ENCODE assay signal across 8 mouse cellular contexts in genomic region chr5:109691205-109691965, GRCm38 (mm10). TPM values are rescaled to one million over a fixed set of nuclear protein-coding genes. Genes with fewer than 3 reads are reported as not detected.
A peak's percentile ranks its signal among the peaks of the same experiment; 100 is the strongest.
DNase-seq lines count a peak whose midpoint lies in the region; ATAC-seq and TF ChIP-seq lines count a peak whose summit lies in the region.
"Not testable (repeated sequence)": the region's sequence is repeated elsewhere in the genome, so short reads cannot be mapped to it uniquely, and the experiment has no call there.

No protein-coding gene starts in this region.

- not testable (repeated sequence) for H3K79me2 ChIP-seq in heart, adult 2 months (replicated peaks; ENCODE audit: control insufficient read depth, insufficient read depth, low read length)

- not testable (repeated sequence) for H3K27me3 ChIP-seq in embryonic facial prominence, embryonic 14.5 days (replicated peaks; ENCODE audit: control insufficient read depth, insufficient read depth, low read length); heart, adult 2 months (ENCODE audit: control insufficient read depth, insufficient read depth, low read length); hindbrain, embryonic 15.5 days; liver, postnatal 0 days (ENCODE audit: insufficient read depth, low read length); midbrain, postnatal 0 days (ENCODE audit: insufficient read depth, low read length); testis, adult 2 months (ENCODE audit: control insufficient read depth, insufficient read depth, low read length)

- not testable (repeated sequence) for TF ChIP-seq CTCF in heart, adult 2 months (IDR thresholded peaks at IDR 0.05); left cerebral cortex, adult 2 months (IDR thresholded peaks at IDR 0.05); liver, postnatal 0 days (IDR thresholded peaks at IDR 0.05; ENCODE audit: low read depth); midbrain, postnatal 0 days (IDR thresholded peaks at IDR 0.05); testis, adult 2 months (IDR thresholded peaks at IDR 0.05; ENCODE audit: control insufficient read depth, insufficient read depth, insufficient replicate concordance, low read depth, low read length)

- peak overlapping the region; percentile 60 for H3K4me2 ChIP-seq in embryonic facial prominence, embryonic 14.5 days (ENCODE audit: low read depth, low read length)
- H3K4me2 ChIP-seq in hindbrain, embryonic 15.5 days = peak overlapping the region; percentile 88
- H3K4me2 ChIP-seq in liver, postnatal 0 days (ENCODE audit: low read depth, low read length) = peak overlapping the region; percentile 78
- peak overlapping the region; percentile 57 for H3K4me2 ChIP-seq in midbrain, postnatal 0 days (ENCODE audit: low read depth, low read length, poor library complexity, severe bottlenecking)

- TF ChIP-seq POLR2A in heart, adult 2 months (IDR thresholded peaks at IDR 0.05; ENCODE audit: insufficient read depth, low read depth, low read length); testis, adult 2 months (IDR thresholded peaks at IDR 0.05; ENCODE audit: control insufficient read depth, low read depth, low read length): not testable (repeated sequence)

- WGBS in embryonic facial prominence, embryonic 14.5 days = 60% methylated on average over 5 of the region's 5 CpGs
- WGBS in heart, adult 2 months = 57% methylated on average over 5 of the region's 5 CpGs
- 54% methylated on average over 5 of the region's 5 CpGs for WGBS in hindbrain, embryonic 15.5 days
- 65% methylated on average over 5 of the region's 5 CpGs for WGBS in liver, postnatal 0 days (ENCODE audit: insufficient replicate concordance)
- WGBS in midbrain, postnatal 0 days = 62% methylated on average over 5 of the region's 5 CpGs

- H3K4me3 ChIP-seq in ES-E14 (ENCODE audit: insufficient read depth in 1 of 2, low read depth in 1 of 2, low read length in 2 of 2, poor library complexity in 1 of 2, severe bottlenecking in 1 of 2) = peak overlapping the region; percentile 83 to 92
- peak overlapping the region; percentile 50 for H3K4me3 ChIP-seq in embryonic facial prominence, embryonic 14.5 days (ENCODE audit: low read depth, low read length)
- H3K4me3 ChIP-seq in heart, adult 2 months = peak overlapping the region; percentile 50; the same call in 1 of the 2 replicates
- peak overlapping the region; percentile 72 for H3K4me3 ChIP-seq in hindbrain, embryonic 15.5 days
- peak overlapping the region; percentile 61 for H3K4me3 ChIP-seq in left cerebral cortex, adult 2 months
- H3K4me3 ChIP-seq in liver, postnatal 0 days (ENCODE audit: low read depth, low read length) = peak overlapping the region; percentile 57
- peak overlapping the region; percentile 46 for H3K4me3 ChIP-seq in midbrain, postnatal 0 days (ENCODE audit: low read depth, low read length)
- H3K4me3 ChIP-seq in testis, adult 2 months (ENCODE audit: control insufficient read depth, low read depth, low read length) = peak overlapping the region; percentile 87

- intact Hi-C loops in heart, adult 2 months (cut with DNase I) = loop anchor here (10.0 kb wide), 1 partner anchor 63 kb away; the partner anchor contains the start of gene 4930522L14Rik
- intact Hi-C loops in left cerebral cortex, adult 2 months (cut with DNase I) = loop anchor here (5.0 kb wide), 3 partner anchors 61 to 176 kb away; partner anchors contain the start of genes 4930522L14Rik and Crlf2

- H3K9ac ChIP-seq in ES-E14 (ENCODE audit: insufficient read depth, low read depth, low read length, poor library complexity, severe bottlenecking); embryonic facial prominence, embryonic 14.5 days (ENCODE audit: low read depth, low read length); heart, adult 2 months (ENCODE audit: low read depth, low read length): not testable (repeated sequence)
- peak overlapping the region; percentile 61; the same call in 1 of the 2 replicates for H3K9ac ChIP-seq in hindbrain, embryonic 15.5 days
- peak overlapping the region; percentile 72; the same call in 1 of the 2 replicates for H3K9ac ChIP-seq in liver, postnatal 0 days (replicated peaks)
- H3K9ac ChIP-seq in midbrain, postnatal 0 days (replicated peaks; ENCODE audit: low read length, poor library complexity, severe bottlenecking) = 0 out of 2 replicates have a peak overlapping the region, but pooled peaks have one; percentile 24

- not testable (repeated sequence) for H3K36me3 ChIP-seq in ES-E14 (ENCODE audit: control insufficient read depth, insufficient read depth, low read length, poor library complexity, severe bottlenecking); embryonic facial prominence, embryonic 14.5 days (ENCODE audit: control insufficient read depth, insufficient read depth, low read length); heart, adult 2 months (ENCODE audit: control insufficient read depth, insufficient read depth, low read length); hindbrain, embryonic 15.5 days; liver, postnatal 0 days (replicated peaks; ENCODE audit: insufficient read depth, low read length); midbrain, postnatal 0 days (ENCODE audit: insufficient read depth, low read length); testis, adult 2 months (ENCODE audit: control insufficient read depth, insufficient read depth, low read length)

- not testable (repeated sequence) for TF ChIP-seq EP300 in heart, adult 2 months (IDR thresholded peaks at IDR 0.05; ENCODE audit: insufficient read depth, low read depth, low read length); liver, postnatal 0 days (IDR thresholded peaks at IDR 0.05; ENCODE audit: low read depth)

- ATAC-seq in embryonic facial prominence, embryonic 14.5 days (ENCODE audit: low read depth) = 0 out of 2 replicates have a peak, but pooled peaks have one; percentile 3
- peak; percentile 29; the same call in 1 of the 2 replicates for ATAC-seq in hindbrain, embryonic 15.5 days (ENCODE audit: low FRiP score, low read depth)
- ATAC-seq in liver, postnatal 0 days; midbrain, postnatal 0 days (ENCODE audit: low FRiP score): not testable (repeated sequence)

- in situ Hi-C loops in ES-E14 (cut with MboI; ENCODE audit: low sequenced_read_pairs in 2 of 2, unreplicated experiment in 2 of 2) = loop anchor here (5.0 kb wide), 1 partner anchor 66 kb away; no protein-coding TSS in a partner anchor

- H3K9me3 ChIP-seq in ES-E14 (ENCODE audit: control insufficient read depth, insufficient read depth, low read depth, low read length); embryonic facial prominence, embryonic 14.5 days (ENCODE audit: control insufficient read depth, low read length); hindbrain, embryonic 15.5 days; liver, postnatal 0 days (ENCODE audit: low read length); midbrain, postnatal 0 days (ENCODE audit: low read length): not testable (repeated sequence)

- not testable (repeated sequence) for H3K4me1 ChIP-seq in ES-E14 (ENCODE audit: control insufficient read depth in 2 of 2, insufficient read depth in 2 of 2, low read length in 2 of 2, poor library complexity in 1 of 2); embryonic facial prominence, embryonic 14.5 days (ENCODE audit: control insufficient read depth, insufficient read depth, low read length); heart, adult 2 months (ENCODE audit: control insufficient read depth, insufficient read depth, low read length); hindbrain, embryonic 15.5 days (replicated peaks); liver, postnatal 0 days (ENCODE audit: insufficient read depth); midbrain, postnatal 0 days (ENCODE audit: insufficient read depth, low read length); testis, adult 2 months (ENCODE audit: control insufficient read depth, insufficient read depth, low read length)

- not testable (repeated sequence) for DNase-seq in ES-E14 (ENCODE audit: low read depth, low spot score); embryonic facial prominence, embryonic 14.5 days (ENCODE audit: low spot score); heart, adult 2 months; left cerebral cortex, adult 2 months (ENCODE audit: extremely low spot score in 1 of 2, low spot score in 2 of 2); liver, postnatal 0 days; midbrain, postnatal 0 days (ENCODE audit: low spot score)

- not testable (repeated sequence) for H3K27ac ChIP-seq in ES-E14 (ENCODE audit: insufficient read depth, low read depth, low read length, poor library complexity, severe bottlenecking); embryonic facial prominence, embryonic 14.5 days (replicated peaks; ENCODE audit: low read depth, low read length); heart, adult 2 months; left cerebral cortex, adult 2 months; liver, postnatal 0 days (ENCODE audit: low read depth); midbrain, postnatal 0 days (ENCODE audit: low read depth, low read length); testis, adult 2 months (ENCODE audit: control insufficient read depth, insufficient read depth, low read depth, low read length)
- peak overlapping the region; percentile 63 for H3K27ac ChIP-seq in hindbrain, embryonic 15.5 days (replicated peaks)

RNA-seq across cellular contexts. Expression of gene 5430403G16Rik, which starts 0.5 kb away (rescaled TPM):
- 3.9 and 4.4 TPM in 2 replicates for total RNA-seq in ES-E14 (2012; rRNA removed)
- 1.5 and 1.7 TPM in 2 replicates for polyA plus RNA-seq in embryonic facial prominence, embryonic 14.5 days (2014; fragmentation: Nextera tagmentation; extraction: Ambion mirVana)
- under 1 TPM; 0.21 to 0.27 TPM for total RNA-seq in heart, adult 2 months (2021)
- 0.02 and 0.15 TPM in 2 replicates for polyA plus RNA-seq in heart, adult 2 months (2012; rRNA removed)
- 1.8 and 2.0 TPM in 2 replicates for polyA plus RNA-seq in hindbrain, embryonic 15.5 days (2015; fragmentation: Nextera tagmentation; extraction: Ambion mirVana)
- 1 to 10 TPM; 1.9 to 2.1 TPM for total RNA-seq in left cerebral cortex, adult 2 months (2021)
- polyA plus RNA-seq in liver, postnatal 0 days (2015; fragmentation: Nextera tagmentation; extraction: Ambion mirVana) = 0.36 and 0.37 TPM in 2 replicates
- total RNA-seq in midbrain, postnatal 0 days (2014; rRNA removed) = 0.60 and 0.85 TPM in 2 replicates
- polyA plus RNA-seq in midbrain, postnatal 0 days (2015; fragmentation: Nextera tagmentation; extraction: Ambion mirVana) = 0.79 and 0.80 TPM in 2 replicates
- polyA plus RNA-seq in testis, adult 2 months (2012; rRNA removed) = 0.02 and 0.05 TPM in 2 replicates
